Mouse (Mus musculus) hindbrain, embryonic 12.5 days (tissue): ENCODE measurements at regions not wholly inside any gene's neighbourhood (a gene's known extent, or its start where the extent isn't known, plus 50 kb on each side); places are given as distances from the start of the nearest gene placed in this dataset.

Experiments
- ATAC-seq: fragments of 200-750 bp; cut with Nextera tagmentation; 2 replicates; pipeline ENCODE4 v1.8.0; 2017; ENCODE audit warnings: moderate TSS enrichment; ENCODE audit not compliant: low FRiP score
- H3K27ac ChIP-seq: fragments of 300-500 bp; sonication (generic); 2 replicates; pipeline ENCODE4 v1.5.1; 2016; ENCODE audit warnings: mild to moderate bottlenecking
- H3K27me3 ChIP-seq: fragments of 300-500 bp; sonication (generic); 2 replicates; pipeline ENCODE4 v1.6.1; 2016; ENCODE audit warnings: mild to moderate bottlenecking
- H3K36me3 ChIP-seq: fragments of 300-500 bp; sonication (generic); 2 replicates; pipeline ENCODE4 v1.6.1; 2016; ENCODE audit warnings: mild to moderate bottlenecking
- H3K4me1 ChIP-seq: fragments of 300-500 bp; sonication (generic); 2 replicates; pipeline ENCODE4 v1.6.1; 2016
- H3K4me2 ChIP-seq: fragments of 300-500 bp; sonication (generic); replicated peaks from 2 replicates; pipeline ENCODE4 v1.6.1; 2016; ENCODE audit warnings: mild to moderate bottlenecking
- H3K4me3 ChIP-seq: fragments of 300-500 bp; sonication (generic); 2 replicates; pipeline ENCODE4 v1.5.1; 2016; ENCODE audit warnings: mild to moderate bottlenecking
- H3K9ac ChIP-seq: fragments of 300-500 bp; sonication (generic); 2 replicates; pipeline ENCODE4 v1.6.1; 2016; ENCODE audit warnings: mild to moderate bottlenecking, moderate library complexity
- H3K9me3 ChIP-seq: fragments of 300-500 bp; sonication (generic); replicated peaks from 2 replicates; pipeline ENCODE4 v1.6.1; 2016; ENCODE audit warnings: mild to moderate bottlenecking
- WGBS: fragments of 180-500 bp; shearing (Covaris S2); methylation state at CpG from one replicate; pipeline ENCODE4 v1.1.7; 2016; 5-methylcytosine and 5-hydroxymethylcytosine counted together

DNA sequence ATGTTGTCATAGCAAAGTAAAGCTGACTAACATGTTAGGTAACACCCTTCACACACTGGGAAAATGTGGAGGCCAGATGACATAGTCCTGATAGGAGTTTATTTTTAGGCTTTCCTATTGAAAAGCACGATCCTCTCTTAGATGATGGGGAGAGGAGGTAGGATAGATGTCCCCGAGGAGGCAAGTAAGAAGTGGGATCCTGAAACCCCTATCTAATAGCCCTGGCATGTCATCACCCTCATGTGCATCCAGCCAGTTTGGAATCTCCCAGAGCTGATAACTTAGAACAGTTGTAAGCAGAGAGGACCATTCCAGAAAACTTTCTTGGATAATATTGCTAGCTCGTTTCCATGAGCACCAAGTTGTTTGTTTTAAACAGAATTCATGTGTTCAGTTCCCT, 52.2 kb upstream of the Lpar1 start:
- no peak for ATAC-seq

More for the DNA sequence above, 52.2 kb upstream of the Lpar1 start:
- Histone ChIP-seq H3K36me3 (no peaks in the 10 kb centered on the region), H3K27me3 (no peaks in the 10 kb centered on the region), H3K4me1 (no peaks in the 10 kb centered on the region), H3K27ac (no peak overlapping the region), H3K9me3 (no peaks in the 10 kb centered on the region), H3K4me3 (no peak overlapping the region), H3K9ac (no peak overlapping the region), H3K4me2 (no peak overlapping the region)
- 81% methylated on average over 3 of the region's 3 CpGs for WGBS
